Mouse (Mus musculus) megakaryocyte, embryonic 14.5 days (primary cell): ENCODE data around the gene Trim43a.

Experiments used
- FLI1 ChIP-seq: IDR thresholded peaks from 2 replicates; pipeline ENCODE4 v1.6.1; 2012; ENCODE audit warnings: low read length, inconsistent platforms, mixed read lengths
- GATA1 ChIP-seq: IDR thresholded peaks from 3 replicates; pipeline ENCODE4 v1.6.1; 2012; ENCODE audit warnings: mixed read lengths, low read length, inconsistent platforms, borderline replicate concordance

- TF ChIP-seq GATA1 (no peak), FLI1 (no peak)
Observed at GRCm38 (mm10) chr9:88542816-88543215, 37.9 kb upstream of the Trim43a start.
